Comparison of ENCODE assay signal across 22 mouse cellular contexts in the genomic region with DNA sequence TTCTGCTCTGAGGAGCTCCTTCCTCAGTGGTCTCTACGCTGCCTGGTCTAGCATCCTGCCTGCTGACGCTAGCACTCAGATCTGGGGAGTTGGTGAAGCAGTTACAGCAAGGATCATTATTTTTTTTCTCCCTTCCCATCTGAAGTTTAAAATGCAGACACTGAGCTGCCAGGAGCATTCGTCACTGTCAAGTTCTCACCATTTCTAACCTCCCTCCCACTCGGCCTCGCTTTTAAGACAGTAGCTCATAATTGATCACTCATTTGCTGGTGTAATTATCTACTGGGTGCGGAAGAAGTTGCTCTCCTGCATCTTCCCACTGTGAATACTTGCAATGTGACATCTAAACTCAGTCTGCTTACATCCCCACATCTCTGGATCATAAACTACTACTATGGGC. TPM values are rescaled to one million over a fixed set of nuclear protein-coding genes. Genes with fewer than 3 reads are reported as not detected.
DNase-seq lines count a peak whose midpoint lies in the region; ATAC-seq and TF ChIP-seq lines count a peak whose summit lies in the region.
"Had no signal": no experiment of that assay in that cellular context is flagged by ENCODE, and none has a peak within 500 bp of the region (broad histone marks: within the 10 kb centered on the region; RNA-seq: fewer than 3 reads in every experiment).

No protein-coding gene starts in this region.

- no peaks in the 10 kb centered on the region for H3K27me3 ChIP-seq in forebrain, embryonic 15.5 days
- H3K27me3 ChIP-seq in forebrain, postnatal 0 days (ENCODE audit: insufficient read depth, low read length): no peaks in the 10 kb centered on the region
- H3K27me3 ChIP-seq: forebrain, embryonic 13.5 days had no signal

- 87% methylated on average over 6 of the region's 6 CpGs for WGBS in forebrain, embryonic 15.5 days
- 72% methylated on average over 6 of the region's 6 CpGs for WGBS in forebrain, postnatal 0 days

- H3K9ac ChIP-seq in forebrain, embryonic 15.5 days (replicated peaks): no peak overlapping the region
- H3K9ac ChIP-seq in forebrain, postnatal 0 days: no peak overlapping the region
- H3K9ac ChIP-seq: forebrain, embryonic 13.5 days had no signal

- peaks cover 8% of the 10 kb centered on the region for H3K36me3 ChIP-seq in forebrain, embryonic 15.5 days
- peaks cover 16% of the 10 kb centered on the region for H3K36me3 ChIP-seq in forebrain, postnatal 0 days (ENCODE audit: insufficient read depth)

- ATAC-seq in forebrain, embryonic 15.5 days (replicated peaks): no peak
- no peak for ATAC-seq in forebrain, postnatal 0 days
- ATAC-seq: forebrain, embryonic 13.5 days; forebrain, embryonic 16.5 days had no signal

- peak overlapping the region; percentile 37; the same call in 1 of the 2 replicates for H3K27ac ChIP-seq in forebrain, embryonic 15.5 days (replicated peaks)
- H3K27ac ChIP-seq in forebrain, postnatal 0 days (ENCODE audit: low read depth, low read length): no peak overlapping the region; the same call in 1 of the 2 replicates
- H3K27ac ChIP-seq in layer of hippocampus, adult 2 months: peak overlapping the region; percentile 64
- H3K27ac ChIP-seq: forebrain, embryonic 13.5 days had no signal

- no peak overlapping the region for H3K4me2 ChIP-seq in forebrain, embryonic 15.5 days (replicated peaks)
- no peak overlapping the region for H3K4me2 ChIP-seq in forebrain, postnatal 0 days (ENCODE audit: low read depth)
- H3K4me2 ChIP-seq: forebrain, embryonic 13.5 days had no signal

- no peaks in the 10 kb centered on the region for H3K9me3 ChIP-seq in forebrain, embryonic 15.5 days
- no peaks in the 10 kb centered on the region for H3K9me3 ChIP-seq in forebrain, postnatal 0 days (ENCODE audit: low read length)
- H3K9me3 ChIP-seq: forebrain, embryonic 13.5 days had no signal

- TF ChIP-seq CTCF in forebrain, postnatal 0 days (IDR thresholded peaks at IDR 0.05; ENCODE audit: low read depth): no peak
- TF ChIP-seq CTCF in layer of hippocampus, adult 2 months (conservative IDR thresholded peaks at IDR 0.05): no peak

- DNase-seq in forebrain, postnatal 0 days: no peak
- no peak for DNase-seq in layer of hippocampus, adult 2 months (ENCODE audit: low spot score in 2 of 2)
- DNase-seq in layer of hippocampus, adult 11-12 months (ENCODE audit: low spot score): no peak
- peak; percentile 37 for DNase-seq in right cerebral cortex, adult 18-20 months
- DNase-seq in right cerebral cortex, adult 2 months (ENCODE audit: low spot score in 2 of 2): no peak
- DNase-seq in urinary bladder, postnatal 25 days (ENCODE audit: low spot score): no peak
- DNase-seq: adrenal gland, adult 2 months; adrenal gland, postnatal 10 days; adrenal gland, postnatal 25 days; cerebellum, adult 11-12 months; cerebellum, adult 2 months; cerebellum, adult 9-10 months; cerebellum, postnatal 10 days; cerebellum, postnatal 25 days had no signal

- no peak overlapping the region for H3K4me3 ChIP-seq in forebrain, embryonic 15.5 days
- H3K4me3 ChIP-seq in forebrain, postnatal 0 days (ENCODE audit: low read depth, low read length): no peak overlapping the region
- no peak overlapping the region for H3K4me3 ChIP-seq in layer of hippocampus, adult 2 months
- H3K4me3 ChIP-seq: forebrain, embryonic 13.5 days had no signal

- H3K4me1 ChIP-seq in forebrain, embryonic 15.5 days: peaks cover 26% of the 10 kb centered on the region
- peaks cover 9% of the 10 kb centered on the region; the same call in 1 of the 2 replicates for H3K4me1 ChIP-seq in forebrain, postnatal 0 days (ENCODE audit: insufficient read depth)

RNA-seq across cellular contexts. Expression of gene Mthfd1, which starts 30.3 kb away (rescaled TPM):
- polyA plus RNA-seq in forebrain, embryonic 15.5 days (2015; fragmentation: Nextera tagmentation; extraction: Ambion mirVana): 45.2 and 46.4 TPM in 2 replicates
- total RNA-seq in forebrain, postnatal 0 days (2014; rRNA removed): 22.8 and 26.2 TPM in 2 replicates
- 19.1 and 25.2 TPM in 2 replicates for polyA plus RNA-seq in forebrain, postnatal 0 days (2015; fragmentation: Nextera tagmentation; extraction: Ambion mirVana)
- total RNA-seq in layer of hippocampus, adult 2 months (2021): 10 to 100 TPM; 42.6 to 47.5 TPM

RNA-seq across cellular contexts. Expression of gene Tex21, which starts 38.9 kb away (rescaled TPM):
- polyA plus RNA-seq in forebrain, embryonic 15.5 days (2015; fragmentation: Nextera tagmentation; extraction: Ambion mirVana): not detected in 2 replicates
- total RNA-seq in forebrain, postnatal 0 days (2014; rRNA removed): not detected in 2 replicates
- not detected in 2 replicates for polyA plus RNA-seq in forebrain, postnatal 0 days (2015; fragmentation: Nextera tagmentation; extraction: Ambion mirVana)
- not detected for total RNA-seq in layer of hippocampus, adult 2 months (2021)
- total RNA-seq: adrenal gland, adult 2 months; adrenal gland, postnatal 10 days; adrenal gland, postnatal 25 days; adrenal gland, postnatal 4 days had no signal
- polyA plus RNA-seq: adrenal gland, adult 2 months; C2C12; cerebellum, adult 2 months; cortical plate, adult 2 months; embryonic facial prominence, embryonic 11.5 days; forebrain, embryonic 11.5 days; forebrain, embryonic 13.5 days; forebrain, embryonic 16.5 days had no signal

RNA-seq across cellular contexts. Expression of gene Akap5, which starts 39.3 kb away (rescaled TPM):
- polyA plus RNA-seq in forebrain, embryonic 15.5 days (2015; fragmentation: Nextera tagmentation; extraction: Ambion mirVana): 7.3 and 7.4 TPM in 2 replicates
- total RNA-seq in forebrain, postnatal 0 days (2014; rRNA removed): 18.9 and 24.7 TPM in 2 replicates
- polyA plus RNA-seq in forebrain, postnatal 0 days (2015; fragmentation: Nextera tagmentation; extraction: Ambion mirVana): 5.3 and 11.0 TPM in 2 replicates
- total RNA-seq in layer of hippocampus, adult 2 months (2021): 10 to 100 TPM; 61.5 to 63.0 TPM
